Mouse (Mus musculus): ENCODE measurements around the gene Gm49711. TPM values are rescaled to one million over a fixed set of nuclear protein-coding genes. Genes with fewer than 3 reads are reported as not detected.
A peak's percentile ranks its signal among the peaks of the same experiment; 100 is the strongest.

The Gm49711 gene
- total and polyA plus RNA-seq, 3 experiments, result not detected

DNA sequence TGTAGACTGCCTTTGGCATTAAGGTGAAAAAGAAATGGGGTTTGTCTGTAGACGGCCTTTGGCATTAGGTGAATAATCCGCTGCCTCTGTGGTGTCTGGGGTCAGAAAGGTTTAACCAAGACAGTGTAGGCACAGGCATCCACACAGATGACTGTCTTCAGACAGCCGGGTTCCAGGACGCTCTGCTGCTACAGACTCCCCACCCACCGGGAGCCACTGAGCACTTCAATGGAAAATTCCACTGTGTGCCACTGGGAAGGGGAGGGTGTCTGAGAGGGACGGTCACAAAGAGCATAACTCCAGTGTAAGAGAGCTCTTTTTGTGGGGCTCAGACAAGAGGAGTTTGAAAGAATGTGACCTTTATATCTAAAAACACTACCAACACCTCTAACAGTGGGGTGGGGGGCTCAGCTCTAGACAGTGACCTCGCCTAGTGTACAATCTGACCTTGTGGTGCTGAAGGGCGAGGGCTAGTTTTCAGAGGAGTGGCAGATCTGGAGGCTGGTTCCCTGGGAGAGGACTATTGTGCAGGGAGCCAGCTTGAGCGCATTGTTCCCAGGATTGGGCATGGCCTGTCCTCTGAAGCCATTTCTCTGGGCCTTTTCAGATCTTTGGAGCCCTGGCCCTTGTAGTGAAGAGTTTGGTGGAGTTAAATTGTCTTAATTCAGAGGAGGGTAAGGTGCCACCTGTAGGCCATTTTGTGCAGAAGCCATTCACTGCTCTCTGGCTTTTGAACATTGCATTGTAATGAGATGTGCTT is 45.6 kb downstream of the Gm49711 start:
- Histone ChIP-seq H3K27me3 (replicated peaks) (no peaks in the 10 kb centered on the region), H3K4me3 (replicated peaks in 1 of 3; ENCODE audit: low read depth in 2 of 3, low read length in 2 of 3, poor library complexity in 1 of 3) (no peak overlapping the region), H3K79me2 (replicated peaks; ENCODE audit: control insufficient read depth, extremely low read depth, insufficient read depth, poor library complexity, severe bottlenecking) (no peaks in the 10 kb centered on the region), H3K4me1 (ENCODE audit: control insufficient read depth in 1 of 2, insufficient read depth in 2 of 2) (0 out of 4 replicates have a peak, but pooled peaks cover 0 to 3% of the 10 kb centered on the region in 2 experiments), H3K9me3 (replicated peaks; ENCODE audit: low read length) (no peaks in the 10 kb centered on the region), H3K9ac (ENCODE audit: insufficient read depth, low read depth) (no peak overlapping the region), H3K27ac (ENCODE audit: insufficient read depth, low read depth) (no peak overlapping the region), H3K36me3 (replicated peaks in 1 of 2; ENCODE audit: control insufficient read depth in 1 of 2, insufficient read depth in 1 of 2, low read length in 1 of 2) (peaks cover 10 to 77% of the 10 kb centered on the region in 2 experiments), H3K4me2 (ENCODE audit: insufficient read depth, low read depth, poor library complexity, severe bottlenecking) (no peak overlapping the region)
- no peak for TF ChIP-seq MAFK (IDR thresholded peaks at IDR 0.05; ENCODE audit: insufficient replicate concordance, low read length)
- TF ChIP-seq RAD21 (IDR thresholded peaks at IDR 0.05; ENCODE audit: low read depth, low read length), result peak; percentile 26
- peak; percentile 51 for TF ChIP-seq SMC3 (IDR thresholded peaks at IDR 0.05; ENCODE audit: low read depth, low read length)
- no peak for TF ChIP-seq JUND (conservative IDR thresholded peaks at IDR 0.05; ENCODE audit: low read depth, low read length)
- peak in 1 of 2 experiments; percentile 58; a peak in 2 of 4 replicates for TF ChIP-seq CTCF (conservative IDR thresholded peaks at IDR 0.05 in 1 of 2, IDR thresholded peaks at IDR 0.05 in 1 of 2; ENCODE audit: low read depth in 2 of 2, low read length in 2 of 2)
- in situ Hi-C loops (cut with MboI; ENCODE audit: low pct_ligation_motif_present, low pct_unique_long_range_greater_than_20kb, low sequenced_read_pairs) (no loop called here), dilution Hi-C loops (cut with MboI; ENCODE audit: extremely low pct_ligation_motif_present, extremely low pct_unique_long_range_greater_than_20kb, low sequenced_read_pairs) (no loop called here)
- DNase-seq (ENCODE audit: extremely low read depth), result peak; percentile 10

DNA sequence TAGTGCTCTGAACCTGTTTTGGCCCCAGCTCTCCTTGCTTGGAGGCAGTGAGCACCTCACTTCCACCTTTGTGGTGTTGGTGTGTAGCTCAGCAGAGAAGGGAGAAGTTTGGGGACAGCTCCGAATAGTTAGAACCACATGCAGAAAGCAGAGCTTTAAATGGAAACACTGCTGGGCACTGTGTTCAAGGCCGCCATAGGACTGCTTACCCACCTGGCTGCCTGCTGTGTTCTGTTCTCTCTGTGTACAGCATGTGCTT is 46.1 kb downstream of the Gm49711 start:
- Histone ChIP-seq H3K4me2 (ENCODE audit: insufficient read depth, low read depth, poor library complexity, severe bottlenecking) (no peak overlapping the region), H3K9me3 (replicated peaks; ENCODE audit: low read length) (no peaks in the 10 kb centered on the region), H3K4me1 (ENCODE audit: control insufficient read depth in 1 of 2, insufficient read depth in 2 of 2) (0 out of 4 replicates have a peak, but pooled peaks cover 0 to 3% of the 10 kb centered on the region in 2 experiments), H3K36me3 (replicated peaks in 1 of 2; ENCODE audit: control insufficient read depth in 1 of 2, insufficient read depth in 1 of 2, low read length in 1 of 2) (peaks cover 10 to 75% of the 10 kb centered on the region in 2 experiments), H3K27ac (ENCODE audit: insufficient read depth, low read depth) (no peak overlapping the region), H3K4me3 (replicated peaks in 1 of 3; ENCODE audit: low read depth in 2 of 3, low read length in 2 of 3, poor library complexity in 1 of 3) (no peak overlapping the region), H3K27me3 (replicated peaks) (no peaks in the 10 kb centered on the region), H3K9ac (ENCODE audit: insufficient read depth, low read depth) (no peak overlapping the region), H3K79me2 (replicated peaks; ENCODE audit: control insufficient read depth, extremely low read depth, insufficient read depth, poor library complexity, severe bottlenecking) (no peaks in the 10 kb centered on the region)
- dilution Hi-C loops (cut with MboI; ENCODE audit: extremely low pct_ligation_motif_present, extremely low pct_unique_long_range_greater_than_20kb, low sequenced_read_pairs), result no loop called here
- TF ChIP-seq IRF4 (IDR thresholded peaks at IDR 0.05; ENCODE audit: low read depth, low read length), result no peak
- in situ Hi-C loops (cut with MboI; ENCODE audit: low pct_ligation_motif_present, low pct_unique_long_range_greater_than_20kb, low sequenced_read_pairs), result no loop called here
- DNase-seq (ENCODE audit: extremely low read depth), result no peak

DNA sequence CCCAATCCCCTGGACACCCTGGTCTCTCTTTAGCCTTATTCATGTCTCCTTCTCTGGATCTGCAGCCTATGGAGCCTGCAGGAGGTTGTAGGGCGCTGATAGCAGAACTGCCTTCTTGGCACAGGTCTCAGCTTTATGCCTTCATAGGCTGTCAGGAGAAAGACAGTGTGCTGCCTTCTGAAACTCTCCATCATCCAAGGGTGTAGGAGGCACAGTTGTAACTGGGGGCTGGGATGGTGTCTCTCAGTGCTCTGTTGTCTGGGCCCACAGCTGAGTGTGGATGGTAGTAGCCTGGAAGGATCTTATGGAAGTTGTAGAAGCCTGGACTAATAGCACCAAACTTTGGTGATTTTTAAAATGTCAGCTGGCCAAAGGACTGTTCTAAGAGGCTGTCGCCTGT is 46.8 kb downstream of the Gm49711 start:
- Histone ChIP-seq H3K4me1 (ENCODE audit: control insufficient read depth in 1 of 2, insufficient read depth in 2 of 2) (0 out of 4 replicates have a peak, but pooled peaks cover 0 to 3% of the 10 kb centered on the region in 2 experiments), H3K9ac (ENCODE audit: insufficient read depth, low read depth) (no peak overlapping the region), H3K36me3 (replicated peaks in 1 of 2; ENCODE audit: control insufficient read depth in 1 of 2, insufficient read depth in 1 of 2, low read length in 1 of 2) (peaks cover 6 to 68% of the 10 kb centered on the region in 2 experiments), H3K79me2 (replicated peaks; ENCODE audit: control insufficient read depth, extremely low read depth, insufficient read depth, poor library complexity, severe bottlenecking) (no peaks in the 10 kb centered on the region), H3K4me2 (ENCODE audit: insufficient read depth, low read depth, poor library complexity, severe bottlenecking) (no peak overlapping the region), H3K4me3 (replicated peaks in 1 of 3; ENCODE audit: low read depth in 2 of 3, low read length in 2 of 3, poor library complexity in 1 of 3) (no peak overlapping the region), H3K27me3 (replicated peaks) (no peaks in the 10 kb centered on the region), H3K9me3 (replicated peaks; ENCODE audit: low read length) (no peaks in the 10 kb centered on the region), H3K27ac (ENCODE audit: insufficient read depth, low read depth) (no peak overlapping the region)
- in situ Hi-C loops (cut with MboI; ENCODE audit: low pct_ligation_motif_present, low pct_unique_long_range_greater_than_20kb, low sequenced_read_pairs) (no loop called here), dilution Hi-C loops (cut with MboI; ENCODE audit: extremely low pct_ligation_motif_present, extremely low pct_unique_long_range_greater_than_20kb, low sequenced_read_pairs) (no loop called here)
- no peak for TF ChIP-seq ZNF384 (IDR thresholded peaks at IDR 0.05; ENCODE audit: low read depth, low read length)
- no peak for TF ChIP-seq ELF1 (IDR thresholded peaks at IDR 0.05; ENCODE audit: low read depth, low read length)
- no peak for DNase-seq (ENCODE audit: extremely low read depth)
